Mouse (Mus musculus) cerebellum, adult 11-12 months (tissue): ENCODE results near the gene Rlf.
"Not testable (repeated sequence)": the region's sequence is repeated elsewhere in the genome, so short reads cannot be mapped to it uniquely, and the experiment has no call there.

Source experiments
- DNase-seq: peaks from one replicate; pipeline ENCODE4 v3.0.0; 2022

The Rlf gene

DNA sequence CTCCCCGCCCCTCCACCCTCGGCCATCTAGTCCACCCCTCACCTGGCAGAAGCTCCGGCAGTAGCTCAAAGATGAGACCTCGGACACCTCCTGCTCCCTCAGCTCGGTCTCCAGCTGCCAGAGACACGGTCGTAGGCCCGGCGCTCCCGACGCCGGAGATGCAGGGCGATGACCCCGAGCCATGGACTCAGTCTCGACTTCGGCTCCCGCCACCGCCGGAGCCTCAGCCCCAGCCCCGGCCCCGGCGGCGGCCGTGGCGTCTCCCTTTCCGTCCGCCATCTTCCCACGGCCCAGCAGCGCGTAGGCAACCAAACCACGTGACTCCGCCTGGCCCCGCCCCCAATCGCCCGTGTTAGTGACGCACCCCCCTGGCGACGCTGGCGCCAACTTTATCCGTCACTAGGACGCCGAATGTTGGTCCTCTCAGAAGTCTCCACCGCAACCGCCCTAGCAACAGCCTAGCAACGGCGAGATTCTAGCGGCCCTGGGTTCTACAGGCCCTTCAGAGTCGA, at the start of gene Rlf:
Gene Rlf (minus strand): TSS at position 292 of the 512 bp plus-strand sequence.
- DNase-seq, result peak; percentile 98

DNA sequence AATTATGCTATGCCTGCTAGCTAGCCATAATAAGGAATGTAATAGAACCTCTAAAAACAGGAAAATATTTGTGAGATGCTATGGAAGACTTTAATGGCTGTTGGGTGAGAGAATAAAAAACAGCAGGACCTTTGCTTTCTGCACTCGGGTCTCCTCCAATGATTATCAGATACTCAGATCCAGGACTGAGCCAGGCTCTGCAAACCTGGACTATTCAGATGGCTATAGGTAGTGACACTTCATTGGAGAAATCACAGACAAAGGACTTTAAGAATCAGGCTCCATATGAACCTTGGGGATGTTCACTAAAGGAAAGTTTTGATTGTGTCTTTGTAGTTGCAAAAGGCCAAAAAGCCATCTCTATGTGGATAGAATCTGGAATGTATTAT, 26.7 kb upstream of the Rlf start:
- no peak for DNase-seq

DNA sequence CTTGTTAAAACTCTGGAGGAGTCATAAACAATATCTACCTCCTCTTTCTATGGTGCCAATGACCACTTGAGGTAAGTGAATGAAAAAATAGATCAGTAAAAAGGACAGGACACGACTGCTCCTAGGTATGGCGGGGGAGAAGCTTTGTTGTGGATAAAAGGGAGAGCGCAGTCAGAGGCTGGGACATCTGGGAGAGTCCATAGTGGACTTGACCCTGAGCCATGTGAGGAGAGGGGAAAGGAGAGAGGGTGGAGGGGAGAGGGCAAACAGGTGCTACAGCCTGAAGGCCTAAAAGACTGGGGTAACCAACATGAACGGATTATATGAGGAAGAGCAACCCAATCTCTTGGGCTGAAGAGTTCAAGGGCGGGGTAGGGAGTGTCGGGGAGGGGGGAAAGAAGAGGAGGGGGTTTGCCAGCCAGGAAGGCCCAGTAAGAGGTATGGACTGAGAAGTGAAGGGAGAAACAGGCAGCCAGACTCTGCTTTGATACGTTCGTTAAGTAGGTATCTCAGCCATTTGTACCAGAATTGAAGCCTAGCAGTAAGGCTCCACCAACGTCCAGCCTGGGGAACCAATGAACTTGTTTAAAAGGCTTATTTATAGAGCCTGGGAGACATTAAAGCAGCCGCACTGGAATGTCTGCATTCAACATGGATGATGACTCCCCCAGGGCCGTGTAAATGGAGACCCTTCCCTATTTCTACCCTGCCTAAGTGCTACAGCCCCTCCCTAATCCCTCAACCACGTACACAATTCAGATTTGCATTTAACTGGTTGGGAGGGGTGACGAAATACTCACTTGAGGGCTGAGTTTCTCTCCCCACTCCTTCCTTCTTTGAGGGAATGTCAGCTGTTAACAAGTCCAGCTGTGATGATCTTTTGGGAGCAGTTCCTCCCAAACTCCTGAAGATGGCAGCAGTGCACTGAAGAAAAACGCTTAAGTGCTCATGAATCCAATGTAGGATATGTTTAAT, 26.0 kb upstream of the Rlf start:
- no peak for DNase-seq

DNA sequence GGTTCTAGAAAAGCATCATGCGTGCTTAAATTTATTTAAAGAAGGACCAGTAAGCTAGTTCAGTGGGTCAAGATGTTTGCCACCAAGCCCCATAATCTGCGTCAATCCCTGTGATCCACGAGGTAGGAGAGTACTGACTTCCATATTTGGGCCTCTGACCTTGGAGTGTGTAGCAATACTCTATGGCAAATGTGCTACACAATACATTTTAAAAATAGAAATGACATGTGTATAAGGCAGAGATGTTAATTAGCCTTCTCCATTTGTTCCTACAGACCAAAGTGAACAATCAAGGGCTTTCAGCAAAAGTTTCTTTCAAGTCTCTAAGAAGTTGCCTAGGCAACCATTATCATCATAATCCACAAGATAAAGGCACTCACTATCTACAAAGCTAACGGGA, 25.0 kb upstream of the Rlf start:
- no peak for DNase-seq

DNA sequence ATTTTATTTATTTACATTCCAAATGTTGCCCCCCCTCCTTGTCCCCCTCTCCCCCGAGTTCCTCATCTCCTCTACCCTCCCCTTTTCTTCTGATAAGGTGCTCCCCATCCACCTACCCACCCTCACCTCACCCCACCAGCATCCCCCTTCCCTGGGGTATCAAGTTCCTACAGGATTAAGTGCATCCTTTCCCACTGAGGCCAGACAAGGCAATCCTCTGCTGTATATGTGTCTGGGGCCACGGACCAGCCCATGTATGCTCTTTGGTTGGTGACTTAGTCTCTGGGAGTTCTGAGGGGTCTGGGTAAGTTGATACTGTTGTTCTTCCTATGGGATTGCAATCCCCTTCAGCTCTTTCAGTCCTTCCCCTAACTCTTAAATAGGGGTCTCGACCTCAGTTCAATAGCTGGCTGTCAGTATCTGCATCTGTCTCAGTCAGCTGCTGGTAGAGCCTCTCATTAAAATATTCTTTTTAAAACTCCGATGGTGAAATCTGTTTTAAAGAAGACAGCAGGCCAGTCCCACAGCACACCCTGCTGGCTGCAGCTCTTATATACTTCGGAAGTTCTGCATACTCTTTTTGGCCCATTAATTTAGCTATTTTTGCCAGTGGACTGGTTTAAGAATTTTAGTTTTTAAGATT, 17.0 kb upstream of the Rlf start:
- no peak for DNase-seq

DNA sequence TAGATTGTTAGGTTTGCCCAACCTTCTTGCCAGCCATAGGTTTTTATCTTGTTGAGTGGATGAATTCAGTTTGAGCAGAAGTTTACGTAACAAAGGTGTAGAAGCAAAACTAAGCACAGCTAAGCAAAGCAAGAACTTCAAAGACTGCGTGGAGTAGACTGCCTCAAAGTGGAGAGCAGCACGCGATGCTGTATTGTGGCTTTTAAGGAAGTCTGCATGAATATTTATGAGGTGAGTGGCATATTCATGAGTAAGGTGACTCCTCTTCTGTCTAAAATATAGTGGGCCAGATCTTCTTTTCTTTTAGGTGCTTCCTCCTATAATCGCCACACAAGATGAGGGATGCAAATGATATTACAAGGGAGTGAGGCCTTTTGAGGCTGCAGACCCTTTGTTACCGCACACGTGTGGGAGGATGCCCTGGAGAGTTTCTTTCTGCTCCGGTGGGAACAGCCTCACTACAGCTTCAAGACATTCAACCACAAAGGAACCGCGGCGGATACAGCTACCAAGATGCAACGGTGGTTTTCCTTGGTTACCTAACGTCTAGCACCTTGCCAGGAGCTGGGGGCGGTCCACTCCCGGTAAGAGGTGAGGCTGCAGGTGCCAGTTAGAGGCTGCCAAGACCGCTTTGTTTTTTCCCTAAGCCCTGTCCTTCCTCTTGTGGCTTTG, 16.2 kb upstream of the Rlf start:
- DNase-seq, result no peak

DNA sequence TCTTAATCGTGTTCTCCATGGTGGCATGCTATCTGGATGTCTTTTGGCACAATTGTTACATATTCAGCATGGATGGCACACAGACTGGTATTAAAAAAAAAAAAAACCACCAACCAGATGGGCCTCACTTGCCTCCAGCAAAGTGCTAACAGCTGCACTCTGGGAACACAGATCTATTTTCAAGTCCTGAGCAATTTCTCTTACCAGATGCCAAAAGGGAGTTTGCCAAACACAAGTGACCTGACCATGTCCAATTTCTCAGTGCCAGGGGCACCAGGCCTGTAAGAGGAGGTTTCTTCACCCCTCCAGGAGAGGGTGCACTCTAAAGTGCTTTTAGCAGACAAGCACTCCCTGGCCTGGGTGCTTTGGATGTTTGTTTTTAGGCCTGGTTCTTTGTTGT, 12.2 kb upstream of the Rlf start:
- DNase-seq, result no peak

DNA sequence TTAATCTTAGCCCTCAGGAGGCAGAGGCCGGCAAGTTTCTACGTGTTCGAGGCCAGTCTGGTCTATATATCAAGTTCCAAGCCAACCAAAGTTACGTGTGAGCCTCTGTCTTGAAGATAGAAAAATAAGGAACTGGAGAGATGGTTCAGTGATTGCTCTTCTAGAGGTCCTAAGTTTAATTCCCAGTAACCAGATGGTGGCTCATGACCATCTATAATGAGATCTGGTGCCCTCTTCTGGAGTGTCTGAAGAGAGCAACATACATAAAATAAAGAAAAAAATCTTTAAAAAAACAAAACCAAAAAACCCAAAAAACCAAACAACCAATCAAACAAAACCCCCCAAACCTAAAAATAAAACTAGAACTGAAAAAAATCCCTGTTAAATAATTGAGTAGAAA, 10.3 kb upstream of the Rlf start:
- DNase-seq, result no peak

DNA sequence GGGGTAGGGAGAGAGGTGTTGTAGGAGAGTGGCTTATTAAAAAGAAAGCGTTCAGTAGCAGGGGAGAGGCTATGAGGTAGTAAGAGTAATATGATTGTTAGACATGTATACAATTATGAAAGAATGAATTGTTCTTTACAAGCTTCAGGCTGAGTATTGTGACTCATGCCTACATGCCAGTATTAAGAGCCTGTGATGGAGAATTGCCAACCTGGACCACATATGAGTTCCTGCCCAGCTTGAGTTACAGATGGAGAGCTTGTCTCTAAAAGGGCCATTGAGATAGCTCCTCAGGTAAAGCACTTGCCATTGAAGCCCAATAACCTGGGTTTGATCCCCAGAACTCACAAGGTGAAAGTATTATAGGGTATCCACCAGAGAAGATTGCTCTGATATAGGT, 8.3 kb upstream of the Rlf start:
- DNase-seq, result no peak

DNA sequence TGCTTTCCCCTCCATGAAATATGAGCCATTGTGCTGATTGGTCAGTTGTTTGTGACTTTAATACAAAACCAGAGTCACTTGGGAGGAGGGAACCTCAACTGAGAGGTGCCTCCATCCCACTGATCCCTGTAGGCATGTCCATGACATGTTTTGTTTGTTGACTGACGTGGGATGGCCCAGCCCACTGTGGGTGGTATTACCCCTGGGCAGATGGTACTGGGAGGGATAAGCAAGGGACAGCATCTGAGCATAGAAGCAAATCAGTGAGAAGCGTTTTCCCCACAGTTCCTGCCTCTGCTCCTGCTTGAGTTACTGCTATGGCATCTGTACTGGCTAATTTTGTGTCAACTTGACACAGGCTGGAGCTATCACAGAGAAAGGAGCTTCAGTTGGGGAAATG, 1.3 kb upstream of the Rlf start:
- DNase-seq, result peak; percentile 21

DNA sequence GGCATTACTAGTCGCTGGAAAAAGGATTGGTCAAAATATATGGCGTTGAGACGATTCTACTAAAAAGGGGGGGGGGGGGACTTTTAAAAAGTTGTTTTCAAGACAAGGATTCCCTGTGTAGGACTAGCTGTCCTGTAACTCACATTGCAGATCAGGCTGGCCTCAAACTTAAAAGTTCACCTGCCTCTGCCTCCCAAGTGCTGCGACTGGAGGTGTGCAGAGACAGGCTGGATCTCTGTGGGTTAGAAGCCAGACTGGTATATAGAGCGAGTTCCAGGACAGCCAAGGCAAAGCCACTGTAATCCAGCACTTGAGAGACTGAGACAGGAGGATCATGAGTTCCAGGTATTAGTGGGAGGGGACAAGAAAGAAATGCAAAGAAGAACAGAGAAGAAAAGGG, 605 bp upstream of the Rlf start:
- DNase-seq, result peak; percentile 36

DNA sequence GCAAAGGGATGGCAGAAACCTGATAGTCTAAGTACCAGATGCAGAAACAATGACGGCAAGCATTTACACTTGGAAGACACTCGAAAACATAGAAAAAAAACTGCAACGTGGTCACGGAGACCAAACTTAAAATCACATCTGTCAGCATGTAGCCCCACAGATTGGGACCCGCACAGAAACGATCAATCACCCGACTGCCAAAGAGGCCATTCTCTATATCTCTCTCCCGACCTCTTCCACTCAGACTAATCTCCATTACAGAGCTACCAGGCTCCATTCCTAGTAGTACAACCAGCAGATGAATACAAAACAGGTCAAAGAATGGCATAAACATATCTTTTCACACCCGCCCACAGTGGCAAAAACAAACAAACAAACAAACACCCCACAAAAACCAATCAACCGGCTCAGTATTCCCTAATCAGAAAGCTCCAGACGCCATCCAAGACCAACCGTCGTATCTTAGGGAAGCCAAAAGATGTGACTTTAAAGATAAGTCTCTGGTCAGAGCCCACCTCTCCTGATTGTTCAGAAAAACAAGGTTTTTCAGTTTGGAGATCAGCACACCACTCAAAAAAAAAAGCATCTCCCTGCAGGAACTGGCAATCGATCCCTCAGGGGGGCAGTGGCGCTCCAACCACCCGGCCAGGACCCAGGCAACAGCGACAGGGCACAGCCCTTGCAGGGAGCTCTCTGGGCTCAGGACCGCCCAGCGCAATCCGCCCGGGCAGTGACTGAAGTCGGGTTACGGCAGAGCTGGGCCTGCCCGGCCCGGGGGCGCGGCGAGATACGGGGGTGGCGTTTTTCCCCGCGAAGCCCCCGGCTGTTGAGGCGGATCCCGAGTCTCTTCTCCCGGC, 720 bp downstream of the Rlf start:
- no peak for DNase-seq

DNA sequence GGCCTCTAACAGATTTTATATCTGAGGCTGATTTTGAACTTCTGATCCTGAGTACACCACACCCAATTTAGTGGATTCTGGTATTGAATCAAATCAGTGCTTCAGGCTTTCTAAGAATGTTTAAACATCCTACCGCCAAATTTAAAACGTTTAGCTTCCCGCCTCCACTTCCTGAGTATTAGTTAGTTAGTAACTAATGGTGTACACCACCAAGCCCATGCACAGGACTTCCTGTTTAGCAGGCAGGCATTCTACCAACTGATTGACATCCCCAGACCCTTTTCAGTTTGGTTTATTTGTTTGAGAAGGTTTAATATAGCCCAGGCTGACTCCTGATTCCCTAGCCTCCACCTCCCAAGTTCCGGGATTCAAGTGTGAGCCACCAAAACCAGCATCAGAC, 6.0 kb downstream of the Rlf start:
- no peak for DNase-seq

DNA sequence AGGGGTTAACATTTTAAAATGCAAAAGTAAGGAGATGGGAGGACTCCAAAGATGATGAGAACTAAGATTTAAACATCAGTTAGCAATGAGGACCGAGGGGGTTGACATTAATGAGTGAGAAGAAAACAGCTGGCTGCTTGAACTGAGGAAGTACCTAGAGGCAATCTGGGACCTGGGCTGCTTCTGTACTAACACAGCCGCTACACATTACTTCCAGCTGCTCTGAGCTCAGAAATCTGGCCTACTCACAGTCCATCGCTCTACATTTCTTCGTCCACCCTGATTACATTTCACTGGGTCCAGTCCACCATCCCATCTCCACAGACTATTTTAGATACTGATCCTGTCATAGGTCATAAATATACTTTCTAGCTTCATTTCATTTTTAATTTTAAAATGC, 17.0 kb downstream of the Rlf start:
- no peak for DNase-seq

DNA sequence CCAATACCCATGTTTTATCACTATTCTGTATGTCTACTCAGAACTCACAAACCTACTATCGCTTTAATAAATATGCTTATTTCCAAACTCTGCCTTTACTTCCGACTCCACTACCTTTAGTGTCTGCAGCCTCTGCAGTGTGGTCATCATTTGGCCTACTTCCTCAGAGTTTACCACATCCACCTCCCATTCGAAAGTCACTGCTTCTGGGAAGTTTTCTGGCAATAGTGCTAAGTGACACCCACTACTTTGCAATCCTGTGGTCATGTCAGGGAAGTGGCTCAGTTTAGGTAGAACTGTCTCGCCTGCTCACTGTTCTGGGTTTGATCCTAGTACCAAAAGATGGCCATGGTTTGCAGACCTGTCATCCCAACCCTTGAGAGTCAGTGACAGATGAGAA, 17.9 kb downstream of the Rlf start:
- DNase-seq, result no peak

DNA sequence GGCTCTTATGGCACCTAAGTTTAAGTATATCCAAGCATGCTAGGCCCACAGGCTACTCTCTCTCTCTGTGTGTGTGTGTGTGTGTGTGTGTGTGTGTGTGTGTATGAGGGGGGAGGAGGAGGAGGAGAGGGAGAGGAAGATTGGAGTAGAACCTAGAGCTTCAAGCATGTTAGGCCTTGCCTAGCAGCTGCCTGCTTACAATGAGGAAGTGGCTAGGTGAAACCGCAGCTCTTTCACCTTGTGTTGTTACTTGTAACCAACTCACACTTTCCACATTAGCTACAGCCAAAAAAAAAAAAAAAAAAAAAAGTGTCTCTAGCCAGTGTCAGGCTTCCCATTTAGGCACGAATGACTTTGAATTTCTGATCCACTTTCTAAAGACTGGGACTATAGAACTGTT, 18.7 kb downstream of the Rlf start:
- DNase-seq, result no peak

DNA sequence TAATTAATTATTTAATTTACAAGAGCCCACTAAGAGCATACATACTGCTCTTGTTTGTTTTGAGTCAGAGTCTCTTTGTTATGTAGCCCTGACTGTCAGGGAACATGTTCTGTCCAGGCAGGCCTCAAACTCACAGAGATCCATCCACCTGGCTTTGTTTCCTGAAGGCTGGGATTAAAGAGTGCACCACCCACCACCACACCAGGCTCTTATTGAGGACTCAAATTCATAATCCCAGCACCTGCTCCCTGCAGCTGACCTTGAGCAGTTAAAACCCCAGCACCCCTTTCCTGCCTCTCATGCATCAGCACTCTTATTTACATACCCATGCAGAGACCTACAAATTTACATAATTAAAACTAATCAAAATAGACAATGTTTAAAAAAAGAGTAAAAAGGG, 20.1 kb downstream of the Rlf start:
- no peak for DNase-seq

DNA sequence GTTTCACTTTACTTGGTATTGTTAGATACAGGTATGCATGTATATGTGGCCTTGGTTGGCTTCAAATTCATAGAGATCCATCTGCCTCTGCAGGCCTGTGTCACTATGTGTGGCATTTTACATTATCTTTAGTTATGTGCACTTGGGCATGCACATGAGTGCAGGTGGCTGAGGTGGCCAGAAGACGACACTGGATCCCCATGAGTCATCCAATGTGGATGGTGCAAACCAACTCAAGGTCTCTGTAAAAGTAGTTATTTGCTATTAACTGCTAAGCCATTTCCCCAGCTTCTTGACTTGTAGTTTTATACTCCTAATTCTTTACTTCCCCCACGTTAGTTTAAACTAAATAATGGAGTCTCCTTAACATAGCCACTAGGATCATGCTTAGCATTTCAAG, 22.6 kb downstream of the Rlf start:
- DNase-seq, result no peak

DNA sequence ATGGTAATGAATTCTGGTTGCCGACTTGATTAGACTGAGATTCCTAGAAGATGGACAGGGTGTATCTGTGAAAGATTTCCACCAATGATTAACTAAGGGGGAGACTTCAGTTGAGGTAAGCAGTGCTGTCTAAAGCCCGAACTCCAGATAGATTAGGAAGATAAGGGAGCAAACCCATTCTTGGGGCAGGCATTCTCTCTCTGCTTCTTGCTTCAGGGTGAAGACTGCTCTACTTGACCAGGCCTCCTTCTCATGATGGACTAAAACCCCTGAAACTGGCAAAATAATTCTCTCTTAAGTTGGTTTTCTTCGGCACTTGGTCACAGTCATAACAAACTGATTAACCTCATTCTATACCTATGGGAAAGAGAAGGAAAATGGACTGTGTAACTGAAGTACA, 25.5 kb downstream of the Rlf start:
- DNase-seq, result no peak

DNA sequence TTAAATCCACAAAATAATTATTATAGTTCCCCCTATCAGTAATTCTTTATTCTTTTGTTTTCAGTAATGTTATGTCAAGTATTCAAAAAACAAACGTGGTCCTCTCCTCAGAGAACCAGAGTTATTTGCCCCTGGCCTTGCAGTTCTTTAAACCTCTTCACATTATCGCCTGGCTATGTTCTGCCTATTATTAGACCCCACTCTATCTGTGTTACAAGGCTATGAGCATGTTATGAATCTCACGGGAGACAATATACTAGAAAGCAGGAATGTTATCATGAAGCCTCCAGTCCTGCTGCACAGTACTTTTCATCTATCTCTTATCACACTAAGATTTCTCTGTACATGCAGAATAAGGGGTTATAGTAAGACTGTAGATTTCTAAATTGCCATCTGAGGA, 35.2 kb downstream of the Rlf start:
- no peak for DNase-seq

DNA sequence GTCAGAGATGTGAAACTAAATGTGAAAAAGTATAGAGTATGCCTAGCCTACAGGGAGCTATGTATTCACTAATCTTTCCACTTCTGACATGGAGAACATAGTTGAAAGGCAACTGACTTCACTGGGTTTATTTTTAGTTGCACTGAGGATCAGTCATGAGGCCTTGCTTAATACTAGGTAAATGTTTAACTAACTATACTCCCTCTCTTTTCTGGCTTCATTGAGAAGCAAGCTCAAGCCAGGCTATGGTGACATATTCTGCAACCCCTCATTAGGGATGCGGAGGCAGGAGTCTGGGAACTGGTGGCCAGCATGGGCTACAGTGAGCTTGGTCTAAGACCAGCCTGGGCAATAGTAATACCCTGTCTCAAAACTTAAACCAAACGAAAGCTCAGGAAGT, 47.2 kb downstream of the Rlf start:
- no peak for DNase-seq

DNA sequence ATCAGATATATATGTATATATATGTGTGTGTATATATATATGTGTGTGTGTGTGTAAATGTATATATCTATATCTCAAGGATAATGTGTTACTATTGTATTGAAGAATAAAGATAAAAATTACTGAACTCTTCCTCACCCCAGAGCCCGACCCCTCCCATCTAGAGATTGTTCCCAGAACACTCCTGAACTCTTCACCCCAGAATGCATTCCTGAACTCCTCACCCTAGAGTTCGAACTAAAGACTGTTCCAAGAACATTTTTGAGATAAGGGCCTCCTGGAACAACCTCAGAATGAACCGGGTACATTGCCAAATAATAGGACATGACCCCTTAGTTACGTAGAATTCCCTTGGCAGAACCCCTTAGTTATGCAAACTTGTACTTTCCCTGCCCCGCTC, 48.2 kb downstream of the Rlf start:
- not testable (repeated sequence) for DNase-seq
